Mouse (Mus musculus): ENCODE results near the gene Phospho1. TPM values are rescaled to one million over a fixed set of nuclear protein-coding genes. Genes with fewer than 3 reads are reported as not detected.
"Not testable (repeated sequence)": the region's sequence is repeated elsewhere in the genome, so short reads cannot be mapped to it uniquely, and the experiment has no call there.

The Phospho1 gene
- polyA plus RNA-seq, 1 experiment from 2014 or later = 0.51 TPM

GRCm38 (mm10) chr11:95858528-95859467 lies 34.5 kb downstream of the Phospho1 start:
- H3K9me3 ChIP-seq (ENCODE audit: control insufficient read depth, low read length) = no peaks in the 10 kb centered on the region
- ATAC-seq (ENCODE audit: low read depth) = peak; percentile 99
- no peaks in the 10 kb centered on the region for H3K36me3 ChIP-seq (ENCODE audit: control insufficient read depth, insufficient read depth, low read length)
- peak overlapping the region; percentile 56 for H3K4me2 ChIP-seq (ENCODE audit: low read depth, low read length)
- no peaks in the 10 kb centered on the region; the same call in 1 of the 2 replicates for H3K27me3 ChIP-seq (ENCODE audit: control insufficient read depth, insufficient read depth, low read length)
- H3K4me3 ChIP-seq (ENCODE audit: low read depth, low read length) = peak overlapping the region; percentile 73
- WGBS = under 1% methylated on average over 58 of the region's 58 CpGs
- peaks cover 13% of the 10 kb centered on the region; the same call in 1 of the 2 replicates for H3K4me1 ChIP-seq (ENCODE audit: control insufficient read depth, insufficient read depth, low read length)
- peak overlapping the region; percentile 87 for H3K27ac ChIP-seq (ENCODE audit: low read depth, low read length)
- peak overlapping the region; percentile 62 for H3K9ac ChIP-seq (replicated peaks; ENCODE audit: low read depth, low read length)

GRCm38 (mm10) chr11:95859468-95859855 lies 35.2 kb downstream of the Phospho1 start:
- ATAC-seq (ENCODE audit: low read depth) = peak; percentile 73
- WGBS = under 1% methylated on average over 35 of the region's 35 CpGs
- H3K4me2 ChIP-seq (ENCODE audit: low read depth, low read length) = peak overlapping the region; percentile 56
- H3K4me3 ChIP-seq (ENCODE audit: low read depth, low read length) = peak overlapping the region; percentile 73
- H3K27me3 ChIP-seq (ENCODE audit: control insufficient read depth, insufficient read depth, low read length) = no peaks in the 10 kb centered on the region; the same call in 1 of the 2 replicates
- peak overlapping the region; percentile 62 for H3K9ac ChIP-seq (replicated peaks; ENCODE audit: low read depth, low read length)
- peaks cover 13% of the 10 kb centered on the region; the same call in 1 of the 2 replicates for H3K4me1 ChIP-seq (ENCODE audit: control insufficient read depth, insufficient read depth, low read length)
- H3K9me3 ChIP-seq (ENCODE audit: control insufficient read depth, low read length) = no peaks in the 10 kb centered on the region
- H3K27ac ChIP-seq (ENCODE audit: low read depth, low read length) = peak overlapping the region; percentile 87
- H3K36me3 ChIP-seq (ENCODE audit: control insufficient read depth, insufficient read depth, low read length) = no peaks in the 10 kb centered on the region

- Histone ChIP-seq H3K36me3 (ENCODE audit: control insufficient read depth, insufficient read depth, low read length) (no peaks in the 10 kb centered on the region), H3K9ac (replicated peaks; ENCODE audit: low read depth, low read length) (no peak overlapping the region), H3K27me3 (ENCODE audit: control insufficient read depth, insufficient read depth, low read length) (no peaks in the 10 kb centered on the region; the same call in 1 of the 2 replicates), H3K27ac (ENCODE audit: low read depth, low read length) (no peak overlapping the region), H3K9me3 (ENCODE audit: control insufficient read depth, low read length) (no peaks in the 10 kb centered on the region), H3K4me3 (ENCODE audit: low read depth, low read length) (peak overlapping the region; percentile 73), H3K4me2 (ENCODE audit: low read depth, low read length) (peak overlapping the region; percentile 56), H3K4me1 (ENCODE audit: control insufficient read depth, insufficient read depth, low read length) (peaks cover 13% of the 10 kb centered on the region; the same call in 1 of the 2 replicates)
- no peak for ATAC-seq (ENCODE audit: low read depth)
- WGBS = 21% methylated on average over 3 of the region's 3 CpGs
Observed at GRCm38 (mm10) chr11:95860071-95860490, 35.8 kb downstream of the Phospho1 start.

GRCm38 (mm10) chr11:95861397-95861796 lies 37.1 kb downstream of the Phospho1 start:
- ATAC-seq (ENCODE audit: low read depth) = no peak
- H3K4me3 ChIP-seq (ENCODE audit: low read depth, low read length) = no peak overlapping the region
- WGBS = 98% methylated on average over 8 of the region's 8 CpGs

GRCm38 (mm10) chr11:95869442-95869841 lies 45.1 kb downstream of the Phospho1 start:
- Histone ChIP-seq H3K36me3 (ENCODE audit: control insufficient read depth, insufficient read depth, low read length) (no peaks in the 10 kb centered on the region), H3K9me3 (ENCODE audit: control insufficient read depth, low read length) (no peaks in the 10 kb centered on the region), H3K27ac (ENCODE audit: low read depth, low read length) (no peak overlapping the region), H3K27me3 (ENCODE audit: control insufficient read depth, insufficient read depth, low read length) (no peaks in the 10 kb centered on the region), H3K4me1 (ENCODE audit: control insufficient read depth, insufficient read depth, low read length) (no peaks in the 10 kb centered on the region), H3K9ac (replicated peaks; ENCODE audit: low read depth, low read length) (no peak overlapping the region), H3K4me3 (ENCODE audit: low read depth, low read length) (no peak overlapping the region), H3K4me2 (ENCODE audit: low read depth, low read length) (no peak overlapping the region)
- WGBS = 92% methylated on average over 4 of the region's 4 CpGs
- no peak for ATAC-seq (ENCODE audit: low read depth)

More at GRCm38 (mm10) chr11:95861397-95861796, 37.1 kb downstream of the Phospho1 start:
- no peaks in the 10 kb centered on the region for H3K36me3 ChIP-seq (ENCODE audit: control insufficient read depth, insufficient read depth, low read length)
- no peak overlapping the region for H3K4me2 ChIP-seq (ENCODE audit: low read depth, low read length)
- no peak overlapping the region for H3K27ac ChIP-seq (ENCODE audit: low read depth, low read length)
- no peaks in the 10 kb centered on the region for H3K9me3 ChIP-seq (ENCODE audit: control insufficient read depth, low read length)
- H3K4me1 ChIP-seq (ENCODE audit: control insufficient read depth, insufficient read depth, low read length) = peaks cover 13% of the 10 kb centered on the region; the same call in 1 of the 2 replicates
- H3K9ac ChIP-seq (replicated peaks; ENCODE audit: low read depth, low read length) = no peak overlapping the region
- no peaks in the 10 kb centered on the region; the same call in 1 of the 2 replicates for H3K27me3 ChIP-seq (ENCODE audit: control insufficient read depth, insufficient read depth, low read length)

- ATAC-seq (ENCODE audit: low read depth) = no peak
- Histone ChIP-seq H3K4me3 (ENCODE audit: low read depth, low read length) (no peak overlapping the region), H3K27ac (ENCODE audit: low read depth, low read length) (no peak overlapping the region), H3K9me3 (ENCODE audit: control insufficient read depth, low read length) (no peaks in the 10 kb centered on the region), H3K4me2 (ENCODE audit: low read depth, low read length) (no peak overlapping the region), H3K4me1 (ENCODE audit: control insufficient read depth, insufficient read depth, low read length) (no peaks in the 10 kb centered on the region), H3K27me3 (ENCODE audit: control insufficient read depth, insufficient read depth, low read length) (no peaks in the 10 kb centered on the region), H3K9ac (replicated peaks; ENCODE audit: low read depth, low read length) (no peak overlapping the region), H3K36me3 (ENCODE audit: control insufficient read depth, insufficient read depth, low read length) (no peaks in the 10 kb centered on the region)
- 70% methylated on average over 6 of the region's 6 CpGs for WGBS
Observed at GRCm38 (mm10) chr11:95869918-95870470, 45.7 kb downstream of the Phospho1 start.

GRCm38 (mm10) chr11:95875804-95876203 lies 51.5 kb downstream of the Phospho1 start:
- WGBS = 29% methylated on average over 9 of the region's 9 CpGs
- H3K9me3 ChIP-seq (ENCODE audit: control insufficient read depth, low read length) = no peaks in the 10 kb centered on the region
- no peaks in the 10 kb centered on the region for H3K4me1 ChIP-seq (ENCODE audit: control insufficient read depth, insufficient read depth, low read length)
- no peaks in the 10 kb centered on the region for H3K36me3 ChIP-seq (ENCODE audit: control insufficient read depth, insufficient read depth, low read length)
- peak overlapping the region; percentile 18; the same call in 1 of the 2 replicates for H3K4me2 ChIP-seq (ENCODE audit: low read depth, low read length)
- no peaks in the 10 kb centered on the region for H3K27me3 ChIP-seq (ENCODE audit: control insufficient read depth, insufficient read depth, low read length)
- no peak overlapping the region for H3K4me3 ChIP-seq (ENCODE audit: low read depth, low read length)
- no peak overlapping the region for H3K27ac ChIP-seq (ENCODE audit: low read depth, low read length)
- H3K9ac ChIP-seq (replicated peaks; ENCODE audit: low read depth, low read length) = 0 out of 2 replicates have a peak overlapping the region, but pooled peaks have one; percentile 21
- no peak; the same call in 1 of the 2 replicates for ATAC-seq (ENCODE audit: low read depth)

GRCm38 (mm10) chr11:95876296-95876695 lies 52.0 kb downstream of the Phospho1 start:
- ATAC-seq (ENCODE audit: low read depth) = no peak
- Histone ChIP-seq H3K4me1 (ENCODE audit: control insufficient read depth, insufficient read depth, low read length) (no peaks in the 10 kb centered on the region), H3K4me3 (ENCODE audit: low read depth, low read length) (no peak overlapping the region), H3K27ac (ENCODE audit: low read depth, low read length) (no peak overlapping the region), H3K9ac (replicated peaks; ENCODE audit: low read depth, low read length) (no peak overlapping the region), H3K36me3 (ENCODE audit: control insufficient read depth, insufficient read depth, low read length) (no peaks in the 10 kb centered on the region), H3K27me3 (ENCODE audit: control insufficient read depth, insufficient read depth, low read length) (no peaks in the 10 kb centered on the region), H3K4me2 (ENCODE audit: low read depth, low read length) (peak overlapping the region; percentile 18), H3K9me3 (ENCODE audit: control insufficient read depth, low read length) (no peaks in the 10 kb centered on the region)
- WGBS = 13% methylated on average over 7 of the region's 7 CpGs

GRCm38 (mm10) chr11:95879861-95880260 lies 55.6 kb downstream of the Phospho1 start:
- 78% methylated on average over 2 of the region's 2 CpGs for WGBS
- not testable (repeated sequence) for H3K9me3 ChIP-seq (ENCODE audit: control insufficient read depth, low read length); H3K4me1 ChIP-seq (ENCODE audit: control insufficient read depth, insufficient read depth, low read length); H3K36me3 ChIP-seq (ENCODE audit: control insufficient read depth, insufficient read depth, low read length); H3K27ac ChIP-seq (ENCODE audit: low read depth, low read length); ATAC-seq (ENCODE audit: low read depth); H3K27me3 ChIP-seq (ENCODE audit: control insufficient read depth, insufficient read depth, low read length); H3K4me3 ChIP-seq (ENCODE audit: low read depth, low read length); H3K9ac ChIP-seq (replicated peaks; ENCODE audit: low read depth, low read length); H3K4me2 ChIP-seq (ENCODE audit: low read depth, low read length)
